Mouse (Mus musculus): Measurements from ENCODE around the gene Fbxo42. TPM values are rescaled to one million over a fixed set of nuclear protein-coding genes. Genes with fewer than 3 reads are reported as not detected.
"Not testable (repeated sequence)": the region's sequence is repeated elsewhere in the genome, so short reads cannot be mapped to it uniquely, and the experiment has no call there.

Fbxo42 gene
- total and polyA plus RNA-seq, 3 experiments, result 11.2 to 260 (median 23.1) TPM

- no peak for TF ChIP-seq TAL1 (IDR thresholded peaks at IDR 0.05; ENCODE audit: low read length)
- TF ChIP-seq MYC (IDR thresholded peaks at IDR 0.05; ENCODE audit: low read depth, low read length), result peak; percentile 10; the same call in 1 of the 2 replicates
- 0 out of 2 replicates have a peak, but pooled peaks have one; percentile 51 for TF ChIP-seq MAX (IDR thresholded peaks at IDR 0.05; ENCODE audit: low read length)
- peak; percentile 73 for TF ChIP-seq NELFE (IDR thresholded peaks at IDR 0.05; ENCODE audit: low read depth, low read length)
- TF ChIP-seq USF1 (IDR thresholded peaks at IDR 0.05; ENCODE audit: low read depth, low read length), result no peak
These were observed 8.4 kb upstream of the Fbxo42 start, which contains the start of gene Szrd1 (continued) for GRCm38 (mm10) chr4:141139116-141139970.

- not testable (repeated sequence) for DNase-seq (ENCODE audit: low read depth, low spot score); H3K27ac ChIP-seq (ENCODE audit: control insufficient read depth, low read depth, low read length); H3K27me3 ChIP-seq (ENCODE audit: control insufficient read depth in 1 of 2, insufficient read depth in 2 of 2, low read length in 2 of 2); H3K9me3 ChIP-seq (replicated peaks; ENCODE audit: insufficient read depth, low read length); H3K36me3 ChIP-seq (ENCODE audit: control insufficient read depth in 1 of 2, insufficient read depth in 2 of 2, low read length in 2 of 2)
- Histone ChIP-seq H3K9ac (ENCODE audit: control insufficient read depth, low read depth, low read length, poor library complexity, severe bottlenecking) (peak overlapping the region; percentile 30; the same call in 1 of the 2 replicates), H3K4me3 (ENCODE audit: control insufficient read depth in 1 of 2, insufficient read depth in 1 of 2, low read depth in 2 of 2, low read length in 2 of 2) (peak overlapping the region in 1 of 2 experiments; percentile 15; a peak in 2 of 4 replicates), H3K79me2 (ENCODE audit: control insufficient read depth, insufficient read depth, low read length, poor library complexity) (peaks cover 38% of the 10 kb centered on the region), H3K4me1 (ENCODE audit: control insufficient read depth in 1 of 2, insufficient read depth in 2 of 2, low read length in 2 of 2) (peaks cover 0 to 17% of the 10 kb centered on the region in 2 experiments; a peak in 2 of 4 replicates)
These were observed 7.4 kb upstream of the Fbxo42 start for GRCm38 (mm10) chr4:141140354-141140753.

- Histone ChIP-seq H3K9ac (ENCODE audit: control insufficient read depth, low read depth, low read length, poor library complexity, severe bottlenecking) (no peak overlapping the region), H3K27me3 (ENCODE audit: control insufficient read depth in 1 of 2, insufficient read depth in 2 of 2, low read length in 2 of 2) (no peaks in the 10 kb centered on the region), H3K79me2 (ENCODE audit: control insufficient read depth, insufficient read depth, low read length, poor library complexity) (peaks cover 34% of the 10 kb centered on the region), H3K4me3 (ENCODE audit: control insufficient read depth in 1 of 2, insufficient read depth in 1 of 2, low read depth in 2 of 2, low read length in 2 of 2) (no peak overlapping the region), H3K27ac (ENCODE audit: control insufficient read depth, low read depth, low read length) (no peak overlapping the region), H3K9me3 (replicated peaks; ENCODE audit: insufficient read depth, low read length) (no peaks in the 10 kb centered on the region), H3K4me1 (ENCODE audit: control insufficient read depth in 1 of 2, insufficient read depth in 2 of 2, low read length in 2 of 2) (peaks cover 0 to 17% of the 10 kb centered on the region in 2 experiments; a peak in 2 of 4 replicates), H3K36me3 (ENCODE audit: control insufficient read depth in 1 of 2, insufficient read depth in 2 of 2, low read length in 2 of 2) (peaks cover 0 to 10% of the 10 kb centered on the region in 2 experiments; a peak in 2 of 4 replicates)
- no peak for TF ChIP-seq ZMIZ1 (IDR thresholded peaks at IDR 0.05; ENCODE audit: low read depth, low read length)
- TF ChIP-seq RCOR1 (IDR thresholded peaks at IDR 0.05; ENCODE audit: low read depth, low read length), result no peak
- no peak for TF ChIP-seq POLR2A (IDR thresholded peaks at IDR 0.05; ENCODE audit: control insufficient read depth in 1 of 2, insufficient read depth in 1 of 2, low read depth in 1 of 2, low read length in 2 of 2, poor library complexity in 1 of 2)
- DNase-seq (ENCODE audit: low read depth, low spot score), result no peak
These were observed 6.7 kb upstream of the Fbxo42 start for GRCm38 (mm10) chr4:141140967-141141366.

- Histone ChIP-seq H3K9me3 (replicated peaks; ENCODE audit: insufficient read depth, low read length) (no peaks in the 10 kb centered on the region), H3K27ac (ENCODE audit: control insufficient read depth, low read depth, low read length) (no peak overlapping the region), H3K9ac (ENCODE audit: control insufficient read depth, low read depth, low read length, poor library complexity, severe bottlenecking) (peak overlapping the region; percentile 61), H3K27me3 (ENCODE audit: control insufficient read depth in 1 of 2, insufficient read depth in 2 of 2, low read length in 2 of 2) (no peaks in the 10 kb centered on the region), H3K36me3 (ENCODE audit: control insufficient read depth in 1 of 2, insufficient read depth in 2 of 2, low read length in 2 of 2) (peaks cover 0 to 11% of the 10 kb centered on the region in 2 experiments; a peak in 2 of 4 replicates), H3K79me2 (ENCODE audit: control insufficient read depth, insufficient read depth, low read length, poor library complexity) (peaks cover 20% of the 10 kb centered on the region), H3K4me1 (ENCODE audit: control insufficient read depth in 1 of 2, insufficient read depth in 2 of 2, low read length in 2 of 2) (peaks cover 0 to 22% of the 10 kb centered on the region in 2 experiments; a peak in 2 of 4 replicates), H3K4me3 (ENCODE audit: control insufficient read depth in 1 of 2, insufficient read depth in 1 of 2, low read depth in 2 of 2, low read length in 2 of 2) (peak overlapping the region; percentile 42 to 59)
- DNase-seq (ENCODE audit: low read depth, low spot score), result peak; percentile 88
- TF ChIP-seq ELF1 (IDR thresholded peaks at IDR 0.05; ENCODE audit: low read depth, low read length) (no peak), SMC3 (IDR thresholded peaks at IDR 0.05; ENCODE audit: low read depth, low read length) (peak; percentile 85), POLR2AphosphoS2 (IDR thresholded peaks at IDR 0.05; ENCODE audit: low read length) (no peak), ZNF384 (IDR thresholded peaks at IDR 0.05; ENCODE audit: low read depth, low read length) (peak; percentile 48; the same call in 1 of the 2 replicates), JUND (IDR thresholded peaks at IDR 0.05; ENCODE audit: low read depth, low read length) (peak; percentile 28; the same call in 1 of the 2 replicates), MYC (IDR thresholded peaks at IDR 0.05; ENCODE audit: low read depth, low read length) (no peak), MEF2A (IDR thresholded peaks at IDR 0.05; ENCODE audit: extremely low read depth, insufficient replicate concordance, low read depth, low read length, poor library complexity, severe bottlenecking) (no peak), ZC3H11A (IDR thresholded peaks at IDR 0.05; ENCODE audit: low read depth, low read length) (peak; percentile 84), RAD21 (IDR thresholded peaks at IDR 0.05; ENCODE audit: low read depth, low read length) (peak; percentile 94), CHD1 (IDR thresholded peaks at IDR 0.05; ENCODE audit: low read depth, low read length) (no peak), TAL1 (IDR thresholded peaks at IDR 0.05; ENCODE audit: low read length) (no peak), UBTF (IDR thresholded peaks at IDR 0.05; ENCODE audit: borderline replicate concordance, insufficient read depth, low read depth, low read length) (no peak), GABPA (IDR thresholded peaks at IDR 0.05; ENCODE audit: low read depth, low read length) (no peak), HCFC1 (IDR thresholded peaks at IDR 0.05; ENCODE audit: low read depth, low read length) (peak; percentile 53)
These were observed 5.4 kb upstream of the Fbxo42 start for GRCm38 (mm10) chr4:141142285-141142811.
